Mouse (Mus musculus): ENCODE data around the gene Nol10.

Gene Nol10

GRCm38 (mm10) chr12:17430578-17430977 is 82.3 kb downstream of the Nol10 start:
- H3K36me3 ChIP-seq (ENCODE audit: insufficient read depth, low read length) = peaks cover 72% of the 10 kb centered on the region
- no peak overlapping the region for H3K4me3 ChIP-seq (replicated peaks; ENCODE audit: low read length)
- peaks cover 3% of the 10 kb centered on the region; the same call in 1 of the 2 replicates for H3K4me1 ChIP-seq (replicated peaks; ENCODE audit: low read depth, low read length)
- TF ChIP-seq CTCF (conservative IDR thresholded peaks at IDR 0.05; ENCODE audit: low read length) (no peak), POU5F1 (IDR thresholded peaks at IDR 0.05; ENCODE audit: borderline replicate concordance, low read length) (no peak), NANOG (IDR thresholded peaks at IDR 0.05; ENCODE audit: borderline replicate concordance, low read length) (no peak)
- no peaks in the 10 kb centered on the region for H3K27me3 ChIP-seq (ENCODE audit: insufficient read depth, low read length)
- H3K9me3 ChIP-seq (ENCODE audit: low read length) = no peaks in the 10 kb centered on the region

- Histone ChIP-seq H3K27me3 (ENCODE audit: insufficient read depth, low read length) (no peaks in the 10 kb centered on the region), H3K9me3 (ENCODE audit: low read length) (no peaks in the 10 kb centered on the region), H3K4me1 (replicated peaks; ENCODE audit: low read depth, low read length) (peaks cover 3% of the 10 kb centered on the region; the same call in 1 of the 2 replicates), H3K36me3 (ENCODE audit: insufficient read depth, low read length) (peaks cover 66% of the 10 kb centered on the region), H3K4me3 (replicated peaks; ENCODE audit: low read length) (no peak overlapping the region)
- no peak for TF ChIP-seq POU5F1 (IDR thresholded peaks at IDR 0.05; ENCODE audit: borderline replicate concordance, low read length)
- no peak for TF ChIP-seq NANOG (IDR thresholded peaks at IDR 0.05; ENCODE audit: borderline replicate concordance, low read length)
- no peak for TF ChIP-seq CTCF (conservative IDR thresholded peaks at IDR 0.05; ENCODE audit: low read length)
Measured at GRCm38 (mm10) chr12:17431166-17431565, 82.9 kb downstream of the Nol10 start.

- no peaks in the 10 kb centered on the region for H3K27me3 ChIP-seq (ENCODE audit: insufficient read depth, low read length)
- peaks cover 11% of the 10 kb centered on the region for H3K4me1 ChIP-seq (replicated peaks; ENCODE audit: low read depth, low read length)
- TF ChIP-seq CTCF (conservative IDR thresholded peaks at IDR 0.05; ENCODE audit: low read length) (no peak), NANOG (IDR thresholded peaks at IDR 0.05; ENCODE audit: borderline replicate concordance, low read length) (no peak), POU5F1 (IDR thresholded peaks at IDR 0.05; ENCODE audit: borderline replicate concordance, low read length) (no peak)
- peaks cover 59% of the 10 kb centered on the region for H3K36me3 ChIP-seq (ENCODE audit: insufficient read depth, low read length)
- H3K9me3 ChIP-seq (ENCODE audit: low read length) = no peaks in the 10 kb centered on the region
- no peak overlapping the region for H3K4me3 ChIP-seq (replicated peaks; ENCODE audit: low read length)
Measured at GRCm38 (mm10) chr12:17431812-17432332, 83.6 kb downstream of the Nol10 start.

GRCm38 (mm10) chr12:17433712-17434111 is 85.5 kb downstream of the Nol10 start:
- no peak overlapping the region for H3K4me3 ChIP-seq (replicated peaks; ENCODE audit: low read length)
- no peaks in the 10 kb centered on the region for H3K27me3 ChIP-seq (ENCODE audit: insufficient read depth, low read length)
- peaks cover 12% of the 10 kb centered on the region for H3K4me1 ChIP-seq (replicated peaks; ENCODE audit: low read depth, low read length)
- H3K36me3 ChIP-seq (ENCODE audit: insufficient read depth, low read length) = peaks cover 41% of the 10 kb centered on the region
- no peaks in the 10 kb centered on the region for H3K9me3 ChIP-seq (ENCODE audit: low read length)
- no peak for TF ChIP-seq POU5F1 (IDR thresholded peaks at IDR 0.05; ENCODE audit: borderline replicate concordance, low read length)
- no peak for TF ChIP-seq CTCF (conservative IDR thresholded peaks at IDR 0.05; ENCODE audit: low read length)
- no peak for TF ChIP-seq NANOG (IDR thresholded peaks at IDR 0.05; ENCODE audit: borderline replicate concordance, low read length)

GRCm38 (mm10) chr12:17436471-17436870 is 88.2 kb downstream of the Nol10 start:
- TF ChIP-seq POU5F1 (IDR thresholded peaks at IDR 0.05; ENCODE audit: borderline replicate concordance, low read length) = no peak
- no peak for TF ChIP-seq CTCF (conservative IDR thresholded peaks at IDR 0.05; ENCODE audit: low read length)
- Histone ChIP-seq H3K4me3 (replicated peaks; ENCODE audit: low read length) (no peak overlapping the region), H3K36me3 (ENCODE audit: insufficient read depth, low read length) (peaks cover 15% of the 10 kb centered on the region), H3K27me3 (ENCODE audit: insufficient read depth, low read length) (no peaks in the 10 kb centered on the region), H3K4me1 (replicated peaks; ENCODE audit: low read depth, low read length) (peaks cover 21% of the 10 kb centered on the region), H3K9me3 (ENCODE audit: low read length) (no peaks in the 10 kb centered on the region)

- TF ChIP-seq NANOG (IDR thresholded peaks at IDR 0.05; ENCODE audit: borderline replicate concordance, low read length) (no peak), CTCF (conservative IDR thresholded peaks at IDR 0.05; ENCODE audit: low read length) (no peak), POU5F1 (IDR thresholded peaks at IDR 0.05; ENCODE audit: borderline replicate concordance, low read length) (no peak)
- Histone ChIP-seq H3K27me3 (ENCODE audit: insufficient read depth, low read length) (no peaks in the 10 kb centered on the region), H3K4me3 (replicated peaks; ENCODE audit: low read length) (no peak overlapping the region), H3K4me1 (replicated peaks; ENCODE audit: low read depth, low read length) (peaks cover 28% of the 10 kb centered on the region), H3K9me3 (ENCODE audit: low read length) (no peaks in the 10 kb centered on the region), H3K36me3 (ENCODE audit: insufficient read depth, low read length) (no peaks in the 10 kb centered on the region)
Measured at GRCm38 (mm10) chr12:17440251-17440651, 92.0 kb downstream of the Nol10 start.

GRCm38 (mm10) chr12:17441495-17441894 is 93.2 kb downstream of the Nol10 start:
- TF ChIP-seq CTCF (conservative IDR thresholded peaks at IDR 0.05; ENCODE audit: low read length) (no peak), POU5F1 (IDR thresholded peaks at IDR 0.05; ENCODE audit: borderline replicate concordance, low read length) (no peak), NANOG (IDR thresholded peaks at IDR 0.05; ENCODE audit: borderline replicate concordance, low read length) (no peak)
- Histone ChIP-seq H3K4me3 (replicated peaks; ENCODE audit: low read length) (no peak overlapping the region), H3K36me3 (ENCODE audit: insufficient read depth, low read length) (no peaks in the 10 kb centered on the region), H3K9me3 (ENCODE audit: low read length) (no peaks in the 10 kb centered on the region), H3K4me1 (replicated peaks; ENCODE audit: low read depth, low read length) (peaks cover 24% of the 10 kb centered on the region), H3K27me3 (ENCODE audit: insufficient read depth, low read length) (no peaks in the 10 kb centered on the region)

- no peaks in the 10 kb centered on the region for H3K36me3 ChIP-seq (ENCODE audit: insufficient read depth, low read length)
- no peaks in the 10 kb centered on the region for H3K27me3 ChIP-seq (ENCODE audit: insufficient read depth, low read length)
- H3K9me3 ChIP-seq (ENCODE audit: low read length) = no peaks in the 10 kb centered on the region
- TF ChIP-seq POU5F1 (IDR thresholded peaks at IDR 0.05; ENCODE audit: borderline replicate concordance, low read length) = no peak
- no peak for TF ChIP-seq NANOG (IDR thresholded peaks at IDR 0.05; ENCODE audit: borderline replicate concordance, low read length)
- no peak for TF ChIP-seq CTCF (conservative IDR thresholded peaks at IDR 0.05; ENCODE audit: low read length)
- no peak overlapping the region for H3K4me3 ChIP-seq (replicated peaks; ENCODE audit: low read length)
- peaks cover 26% of the 10 kb centered on the region for H3K4me1 ChIP-seq (replicated peaks; ENCODE audit: low read depth, low read length)
Measured at GRCm38 (mm10) chr12:17444406-17444805, 96.1 kb downstream of the Nol10 start.

GRCm38 (mm10) chr12:17445251-17445650 is 97.0 kb downstream of the Nol10 start:
- Histone ChIP-seq H3K4me3 (replicated peaks; ENCODE audit: low read length) (no peak overlapping the region), H3K27me3 (ENCODE audit: insufficient read depth, low read length) (no peaks in the 10 kb centered on the region), H3K36me3 (ENCODE audit: insufficient read depth, low read length) (no peaks in the 10 kb centered on the region), H3K4me1 (replicated peaks; ENCODE audit: low read depth, low read length) (peaks cover 33% of the 10 kb centered on the region), H3K9me3 (ENCODE audit: low read length) (no peaks in the 10 kb centered on the region)
- TF ChIP-seq POU5F1 (IDR thresholded peaks at IDR 0.05; ENCODE audit: borderline replicate concordance, low read length) (no peak), NANOG (IDR thresholded peaks at IDR 0.05; ENCODE audit: borderline replicate concordance, low read length) (no peak), CTCF (conservative IDR thresholded peaks at IDR 0.05; ENCODE audit: low read length) (no peak)

All from E14TG2a.4 (cell line).